Mouse (Mus musculus): Measurements from ENCODE around the gene Tmem245. TPM values are rescaled to one million over a fixed set of nuclear protein-coding genes. Genes with fewer than 3 reads are reported as not detected.

The Tmem245 gene
- polyA plus RNA-seq, 1 experiment from 2014 or later = 2.0 TPM

DNA sequence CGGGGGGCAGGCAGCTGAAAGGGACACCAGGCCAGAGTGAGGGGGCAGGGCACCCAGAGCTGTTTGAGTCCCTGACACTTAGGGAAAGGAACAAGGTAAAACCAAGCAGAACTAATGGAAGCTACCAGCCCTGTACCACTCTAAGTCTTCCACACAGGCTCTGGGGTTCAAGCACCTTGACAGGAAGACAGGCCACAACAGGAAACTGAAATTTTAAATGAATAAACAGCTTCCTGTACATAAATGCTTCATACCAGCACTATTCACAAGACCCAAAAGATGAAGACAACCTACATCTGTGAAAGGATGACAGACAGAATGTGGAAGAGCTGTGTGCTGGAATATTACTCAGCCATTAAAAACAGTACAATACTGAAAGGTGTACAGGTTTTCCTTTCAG lies 11.9 kb downstream of the Tmem245 start:
- H3K4me3 ChIP-seq (ENCODE audit: low read depth, low read length) = no peak overlapping the region
- no peak overlapping the region for H3K27ac ChIP-seq (ENCODE audit: low read depth)
- H3K9ac ChIP-seq (replicated peaks) = no peak overlapping the region
- no peak for ATAC-seq
- WGBS (ENCODE audit: insufficient replicate concordance) = no CpG with 5 or more reads among the region's 1 CpGs
- no peak overlapping the region for H3K4me2 ChIP-seq (ENCODE audit: low read depth, low read length)
- no peak for DNase-seq
- H3K4me1 ChIP-seq (ENCODE audit: insufficient read depth) = no peaks in the 10 kb centered on the region
- H3K27me3 ChIP-seq (ENCODE audit: insufficient read depth, low read length) = no peaks in the 10 kb centered on the region
- TF ChIP-seq CTCF (IDR thresholded peaks at IDR 0.05; ENCODE audit: low read depth) (no peak), EP300 (IDR thresholded peaks at IDR 0.05; ENCODE audit: low read depth) (no peak)
- no peaks in the 10 kb centered on the region for H3K9me3 ChIP-seq (ENCODE audit: low read length)
- H3K36me3 ChIP-seq (replicated peaks; ENCODE audit: insufficient read depth, low read length) = peaks cover 2% of the 10 kb centered on the region; the same call in 1 of the 2 replicates

DNA sequence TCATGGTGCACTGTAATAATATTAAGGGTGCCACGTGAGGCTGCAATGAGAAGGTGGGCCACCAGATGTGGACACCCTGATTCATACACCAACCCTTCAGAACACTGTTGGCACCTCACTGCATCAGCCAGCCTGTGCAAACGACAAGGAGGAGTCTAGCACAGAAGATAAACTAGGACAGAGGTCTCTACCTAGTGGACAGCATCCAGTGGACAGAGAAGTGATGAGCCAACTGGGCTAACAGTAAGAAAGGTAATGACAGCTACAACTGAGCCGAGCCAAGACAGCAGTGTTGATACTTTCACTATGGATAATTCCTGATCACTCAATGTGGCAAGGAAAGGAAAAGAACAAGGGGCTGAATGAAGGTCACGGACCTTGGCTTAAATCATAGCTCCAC lies 14.1 kb downstream of the Tmem245 start:
- H3K4me3 ChIP-seq (ENCODE audit: low read depth, low read length) = no peak overlapping the region
- DNase-seq = no peak
- H3K4me1 ChIP-seq (ENCODE audit: insufficient read depth) = no peaks in the 10 kb centered on the region
- H3K9ac ChIP-seq (replicated peaks) = no peak overlapping the region
- H3K27ac ChIP-seq (ENCODE audit: low read depth) = no peak overlapping the region
- H3K9me3 ChIP-seq (ENCODE audit: low read length) = no peaks in the 10 kb centered on the region
- ATAC-seq = peak; percentile 55; the same call in 1 of the 2 replicates
- peaks cover 2% of the 10 kb centered on the region; the same call in 1 of the 2 replicates for H3K36me3 ChIP-seq (replicated peaks; ENCODE audit: insufficient read depth, low read length)
- no peaks in the 10 kb centered on the region for H3K27me3 ChIP-seq (ENCODE audit: insufficient read depth, low read length)
- WGBS (ENCODE audit: insufficient replicate concordance) = 69% methylated on average over 4 of the region's 4 CpGs
- TF ChIP-seq EP300 (IDR thresholded peaks at IDR 0.05; ENCODE audit: low read depth) (no peak), CTCF (IDR thresholded peaks at IDR 0.05; ENCODE audit: low read depth) (no peak)
- H3K4me2 ChIP-seq (ENCODE audit: low read depth, low read length) = no peak overlapping the region

DNA sequence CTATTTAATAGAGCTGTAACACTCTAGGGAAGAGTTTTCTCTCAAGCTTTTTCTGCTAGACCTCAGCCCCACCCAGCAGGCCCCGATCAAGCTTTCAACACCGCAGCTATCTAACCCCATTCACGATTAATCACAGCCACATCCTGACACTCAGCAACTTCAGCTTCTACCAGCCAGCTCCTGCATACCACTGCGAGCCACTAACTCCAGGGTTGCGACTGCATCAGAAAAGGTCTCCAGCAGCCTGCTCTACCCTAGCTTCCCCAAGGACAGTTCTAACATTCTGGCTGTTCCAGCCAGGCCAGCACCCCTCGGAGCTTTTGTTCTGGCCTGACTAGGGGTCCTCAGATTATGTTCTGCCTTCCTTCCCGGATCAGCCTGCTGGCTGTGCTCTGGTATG lies 15.1 kb downstream of the Tmem245 start:
- H3K4me1 ChIP-seq (ENCODE audit: insufficient read depth) = no peaks in the 10 kb centered on the region
- H3K4me3 ChIP-seq (ENCODE audit: low read depth, low read length) = no peak overlapping the region
- no peak overlapping the region for H3K4me2 ChIP-seq (ENCODE audit: low read depth, low read length)
- H3K9ac ChIP-seq (replicated peaks) = no peak overlapping the region
- no peak for TF ChIP-seq EP300 (IDR thresholded peaks at IDR 0.05; ENCODE audit: low read depth)
- TF ChIP-seq CTCF (IDR thresholded peaks at IDR 0.05; ENCODE audit: low read depth) = no peak
- ATAC-seq = no peak
- no peak overlapping the region for H3K27ac ChIP-seq (ENCODE audit: low read depth)
- DNase-seq = no peak
- H3K9me3 ChIP-seq (ENCODE audit: low read length) = no peaks in the 10 kb centered on the region
- peaks cover 4% of the 10 kb centered on the region; the same call in 1 of the 2 replicates for H3K36me3 ChIP-seq (replicated peaks; ENCODE audit: insufficient read depth, low read length)
- no peaks in the 10 kb centered on the region for H3K27me3 ChIP-seq (ENCODE audit: insufficient read depth, low read length)
- 63% methylated on average over 7 of the region's 7 CpGs for WGBS (ENCODE audit: insufficient replicate concordance)

DNA sequence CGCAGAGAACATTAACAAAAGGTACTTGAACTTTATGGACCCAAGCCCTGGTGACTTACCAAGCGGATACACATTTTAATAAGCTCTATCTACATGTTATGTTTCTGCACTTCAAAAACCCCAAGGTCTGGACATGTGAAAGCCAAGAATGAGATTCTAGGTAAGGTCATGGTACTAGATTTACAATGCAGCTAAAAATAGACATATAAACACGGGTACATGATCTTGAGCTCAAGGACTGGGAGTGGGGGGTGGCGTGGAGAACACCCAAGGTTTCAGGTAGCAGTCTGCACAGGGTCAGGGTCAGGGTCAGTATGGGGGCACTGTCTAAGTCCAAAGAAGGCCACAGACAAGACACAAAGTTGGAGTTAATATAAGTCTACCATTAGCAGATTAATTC lies 16.9 kb downstream of the Tmem245 start:
- no peak for TF ChIP-seq CTCF (IDR thresholded peaks at IDR 0.05; ENCODE audit: low read depth)
- TF ChIP-seq EP300 (IDR thresholded peaks at IDR 0.05; ENCODE audit: low read depth) = no peak
- no peaks in the 10 kb centered on the region for H3K9me3 ChIP-seq (ENCODE audit: low read length)
- H3K4me2 ChIP-seq (ENCODE audit: low read depth, low read length) = no peak overlapping the region
- H3K4me3 ChIP-seq (ENCODE audit: low read depth, low read length) = no peak overlapping the region
- H3K27me3 ChIP-seq (ENCODE audit: insufficient read depth, low read length) = no peaks in the 10 kb centered on the region
- no peak overlapping the region for H3K27ac ChIP-seq (ENCODE audit: low read depth)
- no peak for ATAC-seq
- no peak for DNase-seq
- 74% methylated on average over 4 of the region's 4 CpGs for WGBS (ENCODE audit: insufficient replicate concordance)
- no peak overlapping the region for H3K9ac ChIP-seq (replicated peaks)
- H3K36me3 ChIP-seq (replicated peaks; ENCODE audit: insufficient read depth, low read length) = peaks cover 13% of the 10 kb centered on the region; the same call in 1 of the 2 replicates
- H3K4me1 ChIP-seq (ENCODE audit: insufficient read depth) = no peaks in the 10 kb centered on the region

DNA sequence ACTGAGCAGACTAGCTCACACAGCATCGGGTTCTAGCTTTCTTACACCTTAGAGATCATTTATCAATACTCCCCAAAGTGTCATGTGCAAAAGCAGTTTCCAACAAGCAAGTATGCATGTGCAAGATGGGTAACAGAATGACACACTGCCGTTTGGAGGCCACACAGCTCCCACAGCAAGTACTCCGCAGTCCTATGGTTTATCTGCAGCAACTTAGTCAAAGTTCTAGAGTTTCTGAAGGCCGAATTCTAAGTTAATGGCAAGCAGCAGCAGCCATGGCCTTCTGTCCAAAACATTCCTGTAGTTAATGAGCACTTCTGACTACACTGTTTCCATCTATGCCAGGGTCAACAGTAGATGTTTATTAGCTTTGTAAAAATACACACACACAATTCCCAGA lies 20.3 kb downstream of the Tmem245 start:
- H3K36me3 ChIP-seq (replicated peaks; ENCODE audit: insufficient read depth, low read length) = peaks cover 38% of the 10 kb centered on the region
- H3K9me3 ChIP-seq (ENCODE audit: low read length) = no peaks in the 10 kb centered on the region
- no peak overlapping the region for H3K4me3 ChIP-seq (ENCODE audit: low read depth, low read length)
- no peak overlapping the region for H3K4me2 ChIP-seq (ENCODE audit: low read depth, low read length)
- H3K4me1 ChIP-seq (ENCODE audit: insufficient read depth) = no peaks in the 10 kb centered on the region
- no peak for ATAC-seq
- no peak for DNase-seq
- 71% methylated on average over 4 of the region's 4 CpGs for WGBS (ENCODE audit: insufficient replicate concordance)
- no peaks in the 10 kb centered on the region for H3K27me3 ChIP-seq (ENCODE audit: insufficient read depth, low read length)
- H3K9ac ChIP-seq (replicated peaks) = no peak overlapping the region
- no peak for TF ChIP-seq EP300 (IDR thresholded peaks at IDR 0.05; ENCODE audit: low read depth)
- TF ChIP-seq CTCF (IDR thresholded peaks at IDR 0.05; ENCODE audit: low read depth) = no peak
- no peak overlapping the region for H3K27ac ChIP-seq (ENCODE audit: low read depth)

DNA sequence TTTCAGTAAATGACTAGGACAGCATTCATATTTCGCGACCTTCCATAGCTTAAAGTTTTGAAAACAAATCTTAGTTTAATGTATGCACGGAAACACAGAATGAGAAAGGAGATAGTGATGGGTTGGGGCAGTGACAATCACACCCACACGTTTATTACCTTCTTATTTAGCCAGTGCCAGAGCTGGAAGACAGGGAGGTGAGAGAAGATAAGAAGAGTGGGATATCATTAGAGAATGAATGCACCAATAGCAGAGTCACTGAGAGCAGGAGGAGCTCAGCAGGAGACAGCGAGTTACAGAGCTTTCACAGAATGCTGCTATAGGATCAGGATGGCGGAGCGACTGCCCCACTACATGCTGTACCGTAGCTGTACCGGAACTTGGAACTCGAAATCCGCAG lies 25.0 kb downstream of the Tmem245 start:
- 86% methylated on average over 11 of the region's 11 CpGs for WGBS (ENCODE audit: insufficient replicate concordance)

More for the DNA sequence above, 25.0 kb downstream of the Tmem245 start:
- ATAC-seq (no peak), DNase-seq (no peak)
- Histone ChIP-seq H3K36me3 (replicated peaks; ENCODE audit: insufficient read depth, low read length) (peaks cover 35% of the 10 kb centered on the region), H3K4me1 (ENCODE audit: insufficient read depth) (no peaks in the 10 kb centered on the region), H3K27ac (ENCODE audit: low read depth) (no peak overlapping the region), H3K27me3 (ENCODE audit: insufficient read depth, low read length) (no peaks in the 10 kb centered on the region), H3K4me3 (ENCODE audit: low read depth, low read length) (no peak overlapping the region), H3K9me3 (ENCODE audit: low read length) (no peaks in the 10 kb centered on the region), H3K4me2 (ENCODE audit: low read depth, low read length) (no peak overlapping the region), H3K9ac (replicated peaks) (no peak overlapping the region)
- TF ChIP-seq CTCF (IDR thresholded peaks at IDR 0.05; ENCODE audit: low read depth) (no peak), EP300 (IDR thresholded peaks at IDR 0.05; ENCODE audit: low read depth) (no peak)
